Mouse (Mus musculus) heart, postnatal 0 days (tissue): ENCODE results near the gene Nab2. TPM values are rescaled to one million over a fixed set of nuclear protein-coding genes. Genes with fewer than 3 reads are reported as not detected.
A peak's percentile ranks its signal among the peaks of the same experiment; 100 is the strongest.

Experiments
- ATAC-seq: fragments of 200-750 bp; cut with Nextera tagmentation; 2 replicates; pipeline ENCODE4 v1.8.0; 2017; ENCODE audit warnings: low read depth, moderate number of reproducible peaks, moderate library complexity; ENCODE audit not compliant: insufficient read depth
- DNase-seq: peaks from one replicate; pipeline ENCODE4 v3.0.0-alpha.2; 2016; ENCODE audit warnings: low spot score
- H3K27ac ChIP-seq: fragments of 300-500 bp; sonication (generic); 2 replicates; pipeline ENCODE4 v1.5.1; 2014; ENCODE audit warnings: low read depth, mild to moderate bottlenecking
- H3K27me3 ChIP-seq: fragments of 300-500 bp; sonication (generic); 2 replicates; pipeline ENCODE4 v1.6.1; 2014; ENCODE audit warnings: low read length, mixed read lengths; ENCODE audit not compliant: control insufficient read depth, insufficient read depth
- H3K36me3 ChIP-seq: fragments of 300-500 bp; sonication (generic); replicated peaks from 2 replicates; pipeline ENCODE4 v1.6.1; 2014; ENCODE audit warnings: low read length, mixed read lengths; ENCODE audit not compliant: control insufficient read depth, insufficient read depth
- H3K4me1 ChIP-seq: fragments of 300-500 bp; sonication (generic); 2 replicates; pipeline ENCODE4 v1.6.1; 2014; ENCODE audit warnings: antibody characterized with exemption; ENCODE audit not compliant: control insufficient read depth, insufficient read depth
- H3K4me2 ChIP-seq: fragments of 300-500 bp; sonication (generic); 2 replicates; pipeline ENCODE4 v1.6.1; 2014; ENCODE audit warnings: low read depth, mild to moderate bottlenecking, low read length, moderate library complexity
- H3K4me3 ChIP-seq: fragments of 300-500 bp; sonication (generic); 2 replicates; pipeline ENCODE4 v1.5.1; 2014; ENCODE audit warnings: low read depth, low read length
- H3K9ac ChIP-seq: fragments of 300-500 bp; sonication (generic); replicated peaks from 2 replicates; pipeline ENCODE4 v1.6.1; 2014; ENCODE audit warnings: low read depth, low read length, mixed read lengths
- H3K9me3 ChIP-seq: fragments of 300-500 bp; sonication (generic); replicated peaks from 2 replicates; pipeline ENCODE4 v1.6.1; 2016; ENCODE audit warnings: low read length; ENCODE audit not compliant: control insufficient read depth
- CTCF ChIP-seq: IDR thresholded peaks from 2 replicates; pipeline ENCODE4 v1.5.1; 2016; ENCODE audit warnings: antibody characterized with exemption, control low read depth, low read depth
- EP300 ChIP-seq: IDR thresholded peaks from 2 replicates; pipeline ENCODE4 v1.6.1; 2016; ENCODE audit warnings: antibody characterized with exemption, low read depth
- WGBS: fragments of 180-500 bp; shearing (Covaris S2); extraction: QIAGEN DNeasy Blood & Tissue Kit; methylation state at CpG from one replicate; pipeline ENCODE4 v1.1.7; 2014; 5-methylcytosine and 5-hydroxymethylcytosine counted together
- polyA plus RNA-seq: library from polyadenylated mRNA; unstranded; fragments of >200 nt; fragmentation: Nextera tagmentation; extraction: Ambion mirVana; gene quantifications from 2 replicates; pipeline ENCODE4 v1.2.1, GENCODE M21; 2015
- total RNA-seq: library from RNA; depleted of rRNA; stranded (reverse); fragments of >200 nt; gene quantifications from 2 replicates; pipeline ENCODE4 v1.2.3, GENCODE M21; 2014; ENCODE audit warnings: low replicate concordance

Nab2 gene
- total and polyA plus RNA-seq, 2 experiments from 2014 or later: 4.0 to 15.3 TPM

DNA sequence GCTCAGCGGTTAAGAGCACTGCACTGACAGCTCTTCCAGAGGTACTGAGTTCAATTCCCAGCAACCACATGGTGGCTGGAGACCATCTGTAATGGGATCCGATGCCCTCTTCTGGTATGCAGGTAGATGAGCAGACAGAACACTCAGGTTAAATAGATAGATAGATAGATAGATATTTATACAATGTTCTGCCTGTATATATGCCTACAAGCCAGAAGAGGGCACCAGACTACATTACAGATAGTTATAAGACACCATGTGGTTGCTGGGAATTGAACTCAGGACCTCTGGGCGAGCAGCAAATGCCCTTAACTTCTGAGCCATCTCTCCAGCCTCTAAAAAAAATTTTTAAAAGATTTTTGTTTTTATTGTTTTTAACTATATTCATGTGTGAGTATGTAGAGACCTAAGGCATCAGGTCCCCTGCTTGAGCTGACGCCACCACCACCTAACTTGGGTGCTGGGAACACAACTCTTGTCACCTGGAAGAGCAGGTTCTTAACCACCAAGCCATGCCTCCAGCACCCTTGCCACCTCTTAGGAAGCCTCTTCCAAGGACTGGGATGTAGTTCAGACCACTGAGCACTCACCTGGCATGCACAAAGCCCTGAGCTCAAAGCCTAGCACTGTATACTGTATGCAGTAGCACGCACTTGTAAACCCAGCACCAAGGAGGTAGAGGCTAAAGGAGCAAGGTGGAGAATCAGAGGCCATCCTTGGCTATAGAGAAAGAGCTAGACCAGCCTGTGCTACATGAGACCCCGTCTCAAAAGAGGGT is 44.7 kb downstream of the Nab2 start:
- H3K4me3 ChIP-seq: no peak overlapping the region
- ATAC-seq (no peak), DNase-seq (no peak)
- no peaks in the 10 kb centered on the region for H3K27me3 ChIP-seq
- no peak overlapping the region for H3K27ac ChIP-seq
- TF ChIP-seq CTCF: no peak
- no peak for TF ChIP-seq EP300
- H3K9me3 ChIP-seq: peaks cover 10% of the 10 kb centered on the region
- WGBS: 97% methylated on average over 6 of the region's 6 CpGs
- no peaks in the 10 kb centered on the region for H3K4me1 ChIP-seq
- no peaks in the 10 kb centered on the region for H3K36me3 ChIP-seq
- H3K9ac ChIP-seq: no peak overlapping the region
- no peak overlapping the region for H3K4me2 ChIP-seq

GRCm38 (mm10) chr10:127622661-127623060 is 45.7 kb downstream of the Nab2 start:
- Histone ChIP-seq H3K27me3 (no peaks in the 10 kb centered on the region), H3K4me1 (no peaks in the 10 kb centered on the region), H3K36me3 (no peaks in the 10 kb centered on the region), H3K9me3 (peaks cover 10% of the 10 kb centered on the region), H3K27ac (no peak overlapping the region), H3K4me2 (no peak overlapping the region), H3K4me3 (no peak overlapping the region), H3K9ac (no peak overlapping the region)
- ATAC-seq (no peak), DNase-seq (no peak)
- no peak for TF ChIP-seq EP300
- no peak for TF ChIP-seq CTCF
- 75% methylated on average over 4 of the region's 4 CpGs for WGBS

DNA sequence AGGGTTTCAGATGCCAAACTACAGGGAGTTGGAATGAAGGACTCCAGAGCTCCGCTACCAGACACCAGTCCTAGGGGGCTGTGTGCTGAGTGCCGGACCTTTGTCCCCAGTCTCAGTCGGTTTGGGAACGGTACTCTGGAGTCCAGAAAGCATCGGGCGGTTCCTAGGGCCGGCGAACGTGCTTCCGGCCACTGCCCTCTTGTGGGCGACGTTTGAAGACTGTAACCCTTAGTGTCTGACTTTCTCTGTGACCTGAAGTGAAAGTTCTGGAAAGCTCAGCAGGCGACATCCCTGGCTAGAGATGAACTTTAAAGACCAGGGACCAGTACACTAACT is 46.3 kb downstream of the Nab2 start:
- TF ChIP-seq CTCF: peak; percentile 68
- TF ChIP-seq EP300: no peak
- ATAC-seq: peak; percentile 59
- Histone ChIP-seq H3K4me2 (peak overlapping the region; percentile 85), H3K4me3 (peak overlapping the region; percentile 60), H3K27me3 (no peaks in the 10 kb centered on the region), H3K4me1 (peaks cover 5% of the 10 kb centered on the region; the same call in 1 of the 2 replicates), H3K9ac (peak overlapping the region; percentile 46; the same call in 1 of the 2 replicates), H3K9me3 (peaks cover 10% of the 10 kb centered on the region), H3K36me3 (no peaks in the 10 kb centered on the region), H3K27ac (peak overlapping the region; percentile 86)
- WGBS: under 1% methylated on average over 13 of the region's 13 CpGs
- peak; percentile 60 for DNase-seq

DNA sequence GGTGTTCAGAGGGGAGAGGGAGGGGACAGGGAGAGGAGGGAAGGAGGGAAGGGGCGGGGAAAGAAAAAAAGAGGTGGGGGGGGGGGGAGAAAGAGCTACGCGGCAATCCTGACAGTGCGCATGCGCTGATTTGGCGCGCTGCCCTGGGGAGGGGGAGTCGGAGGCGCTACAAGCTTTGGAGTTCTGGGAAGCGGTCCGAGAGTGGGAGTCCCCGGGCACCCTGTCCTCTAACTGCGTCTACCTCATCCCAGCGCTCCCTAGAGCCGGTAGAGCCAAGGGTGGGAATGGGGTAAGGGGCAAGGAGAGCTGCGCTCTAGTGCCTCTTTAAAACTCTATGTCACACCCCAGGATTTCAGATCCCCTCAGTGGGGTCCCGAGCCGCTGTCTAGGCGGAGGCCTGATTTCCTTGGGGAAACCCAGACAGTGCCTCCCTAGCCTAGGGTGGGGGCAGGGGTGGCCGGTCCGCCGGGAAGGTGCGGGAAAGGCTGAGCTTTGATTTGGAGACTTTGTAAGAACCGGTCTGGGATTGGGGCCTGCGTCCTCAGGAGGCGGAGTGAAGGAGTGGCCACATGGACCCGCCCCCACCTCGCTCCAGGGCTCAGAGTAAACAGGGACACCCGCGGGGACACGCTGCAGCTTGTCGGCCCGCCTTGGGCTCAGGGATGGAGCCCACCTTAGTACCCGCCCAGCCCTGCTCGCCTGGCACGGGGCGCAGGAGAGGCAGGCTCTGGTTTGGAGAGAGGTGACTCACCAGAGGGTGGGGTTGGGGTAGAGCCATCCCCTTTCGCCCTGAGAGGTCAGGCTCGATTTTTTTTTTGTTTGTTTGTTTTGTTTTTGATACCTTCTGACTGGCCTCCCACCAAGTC is 46.9 kb downstream of the Nab2 start:
- H3K36me3 ChIP-seq: no peaks in the 10 kb centered on the region
- peak overlapping the region; percentile 86 for H3K27ac ChIP-seq
- no peaks in the 10 kb centered on the region for H3K27me3 ChIP-seq
- peak overlapping the region; percentile 46 for H3K9ac ChIP-seq
- peaks cover 6% of the 10 kb centered on the region for H3K9me3 ChIP-seq
- H3K4me3 ChIP-seq: peak overlapping the region; percentile 60
- ATAC-seq (peak; percentile 92), DNase-seq (peak; percentile 91)
- under 1% methylated on average over 39 of the region's 39 CpGs for WGBS
- TF ChIP-seq CTCF (no peak), EP300 (peak; percentile 51; the same call in 1 of the 2 replicates)
- peaks cover 6% of the 10 kb centered on the region; the same call in 1 of the 2 replicates for H3K4me1 ChIP-seq
- peak overlapping the region; percentile 85 for H3K4me2 ChIP-seq

DNA sequence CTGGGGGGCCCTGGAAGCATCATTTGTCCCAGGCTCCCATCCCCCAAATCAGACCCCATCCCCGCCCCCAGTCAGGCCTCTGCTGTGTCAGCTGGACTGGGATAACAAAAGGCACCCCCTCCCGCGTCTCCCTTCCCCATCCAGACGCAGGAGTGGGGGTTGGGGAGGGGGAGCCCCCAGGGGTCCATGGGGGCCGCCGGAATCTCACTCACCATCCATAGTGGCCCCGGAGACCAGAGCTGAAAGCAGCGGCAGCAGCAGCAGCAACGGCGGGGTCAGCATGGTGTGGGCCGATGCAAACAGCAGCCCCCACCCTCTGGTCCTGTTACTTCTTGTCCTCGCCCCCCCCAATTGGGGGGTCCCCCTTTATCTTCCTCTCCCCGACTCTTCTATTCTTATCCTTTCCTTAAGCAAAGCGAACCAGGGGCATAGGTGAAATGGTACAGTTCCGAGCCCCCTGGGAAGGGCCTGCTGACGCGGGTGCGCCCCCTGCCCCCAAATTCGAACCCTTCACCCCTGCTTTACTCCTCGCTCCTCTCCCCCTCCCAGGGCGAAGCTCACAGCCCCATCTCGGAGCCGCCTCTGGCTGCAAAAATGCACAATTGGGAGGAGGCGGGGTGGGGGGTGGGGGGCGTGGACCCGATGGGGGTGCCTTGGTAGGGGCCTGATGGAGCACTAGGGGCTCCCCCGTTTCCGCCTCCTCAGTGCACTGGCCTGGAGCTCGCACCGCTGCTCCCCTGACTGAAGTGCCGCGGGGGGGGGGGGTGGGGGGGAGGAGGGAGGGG is 47.8 kb downstream of the Nab2 start, which contains the start of gene Lrp1:
Gene Lrp1 (minus strand): TSS at position 743 of the 785 bp plus-strand sequence.
- WGBS: 2% methylated on average over 25 of the region's 32 CpGs
- Histone ChIP-seq H3K9me3 (no peaks in the 10 kb centered on the region), H3K27ac (peak within 1 kb of the TSS; percentile 86), H3K4me3 (peak within 1 kb of the TSS; percentile 60), H3K4me1 (peaks cover 10% of the 10 kb centered on the region), H3K36me3 (no peaks in the 10 kb centered on the region), H3K27me3 (no peaks in the 10 kb centered on the region), H3K9ac (peak within 1 kb of the TSS; percentile 58), H3K4me2 (peak within 1 kb of the TSS; percentile 85)
- DNase-seq (no peak), ATAC-seq (peak; percentile 19)
- no peak for TF ChIP-seq EP300
- TF ChIP-seq CTCF: no peak
